Mouse (Mus musculus) kidney, postnatal 25 days (tissue): ENCODE data around the gene Mrpl54.

Source experiments
- DNase-seq, 2 experiments: peaks; one replicate each; pipeline ENCODE4 v3.0.0; 2021; ENCODE audit warnings: mixed read lengths in 2 of 2

Mrpl54 gene

GRCm38 (mm10) chr10:81293334-81294030 is 26.7 kb upstream of the Mrpl54 start:
- DNase-seq, result no peak

DNA sequence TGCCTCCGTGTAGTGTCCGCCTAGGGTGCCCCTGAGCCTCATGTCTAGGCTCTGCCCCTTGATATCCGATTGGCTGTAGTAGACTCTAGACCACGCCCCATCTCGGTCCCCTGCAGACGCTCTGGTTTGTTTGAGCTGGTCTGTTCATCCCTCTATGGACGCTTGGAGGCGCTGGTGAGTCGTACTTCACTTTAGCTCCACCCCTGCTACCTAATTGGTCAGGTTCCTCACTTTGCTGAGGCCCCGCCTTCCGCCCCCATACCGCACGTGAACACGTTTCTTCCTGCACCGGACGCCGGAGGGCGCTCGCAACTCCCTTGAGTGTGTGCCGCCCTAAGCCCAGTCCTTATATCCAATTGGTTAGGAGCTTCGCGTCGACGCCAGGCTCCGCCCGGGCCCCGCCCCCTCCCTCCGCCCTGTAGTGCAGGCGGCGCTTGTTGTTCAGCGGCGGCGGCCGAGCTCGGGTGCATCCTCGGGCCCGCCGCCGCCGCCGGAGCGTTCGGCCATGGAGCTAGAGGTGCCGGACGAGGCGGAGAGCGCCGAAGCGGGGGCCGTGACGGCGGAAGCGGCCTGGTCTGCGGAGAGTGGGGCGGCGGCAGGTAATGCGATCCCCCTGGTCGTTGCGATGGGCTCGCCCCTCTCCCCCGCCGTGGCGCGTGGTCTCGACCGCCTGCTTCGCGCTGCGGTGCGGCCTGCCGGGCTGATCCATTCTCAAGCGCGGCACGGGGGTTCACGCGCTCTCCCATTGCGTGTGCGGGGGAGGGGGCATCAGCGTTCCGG is 26.0 kb upstream of the Mrpl54 start, which contains the start of gene Pip5k1c:
TSS of gene Pip5k1c (plus strand) at position 410 of the 780 bp plus-strand sequence.
- peak; percentile 99 to 100 for DNase-seq

DNA sequence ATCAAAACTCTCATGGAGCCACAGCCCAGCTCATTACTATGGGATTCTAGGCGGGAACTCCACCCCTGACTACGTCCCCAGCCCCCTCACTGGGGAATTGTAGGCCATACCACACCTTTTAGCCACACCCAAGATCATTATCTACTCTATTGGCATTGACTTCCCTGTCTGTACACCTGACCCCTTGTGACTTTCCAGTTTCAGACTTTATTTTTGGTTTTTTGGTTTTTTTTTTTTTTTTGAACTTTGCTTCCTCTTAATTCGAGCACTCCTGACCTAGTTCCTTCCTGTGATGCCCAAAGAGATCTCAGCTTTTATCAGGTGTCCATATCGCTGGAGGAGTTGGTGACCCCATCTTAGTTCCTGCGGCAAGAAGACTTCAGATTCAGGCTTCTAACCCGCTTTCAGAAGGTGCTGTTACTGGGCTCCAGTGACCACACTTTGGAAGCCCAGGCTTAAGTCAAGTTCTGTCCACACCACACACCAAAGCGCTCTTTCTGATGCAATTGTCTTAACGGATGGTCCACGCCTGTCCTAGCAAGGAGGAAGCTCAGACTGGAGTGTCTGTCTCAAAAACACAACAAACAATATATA is 24.9 kb upstream of the Mrpl54 start, which contains the start of gene Tjp3:
TSS of gene Tjp3 (minus strand) at position 71 of the 594 bp plus-strand sequence.
- peak in 1 of 2 experiments; percentile 45 for DNase-seq

- DNase-seq, result peak; percentile 48 to 85
Observed at GRCm38 (mm10) chr10:81290698-81291460, 24.1 kb upstream of the Mrpl54 start.

- peak in 1 of 2 experiments; percentile 65 for DNase-seq
Observed at GRCm38 (mm10) chr10:81289811-81290210, 23.1 kb upstream of the Mrpl54 start.

- peak; percentile 75 to 78 for DNase-seq
Observed at GRCm38 (mm10) chr10:81289278-81289677, 22.5 kb upstream of the Mrpl54 start.

DNA sequence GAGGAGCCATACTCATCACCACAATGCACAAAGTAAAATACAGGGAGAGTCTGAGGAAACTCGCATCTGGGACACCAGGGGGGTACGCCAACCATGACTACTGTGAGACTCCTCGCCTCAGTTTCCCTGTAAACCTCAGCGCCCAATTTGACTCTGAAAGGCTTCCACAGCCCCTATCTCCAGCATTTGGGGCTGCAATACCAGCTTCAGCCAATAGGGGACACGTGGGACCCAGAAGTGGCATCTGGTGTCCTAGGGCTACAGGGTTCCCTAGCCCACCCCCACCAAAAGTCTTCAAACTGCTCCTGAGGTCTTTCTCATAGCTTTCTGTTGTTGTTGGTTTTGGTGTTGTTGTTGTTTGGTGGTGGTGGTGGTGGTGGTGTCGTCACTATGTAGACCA is 21.9 kb upstream of the Mrpl54 start:
- DNase-seq, result peak in 1 of 2 experiments; percentile 67

DNA sequence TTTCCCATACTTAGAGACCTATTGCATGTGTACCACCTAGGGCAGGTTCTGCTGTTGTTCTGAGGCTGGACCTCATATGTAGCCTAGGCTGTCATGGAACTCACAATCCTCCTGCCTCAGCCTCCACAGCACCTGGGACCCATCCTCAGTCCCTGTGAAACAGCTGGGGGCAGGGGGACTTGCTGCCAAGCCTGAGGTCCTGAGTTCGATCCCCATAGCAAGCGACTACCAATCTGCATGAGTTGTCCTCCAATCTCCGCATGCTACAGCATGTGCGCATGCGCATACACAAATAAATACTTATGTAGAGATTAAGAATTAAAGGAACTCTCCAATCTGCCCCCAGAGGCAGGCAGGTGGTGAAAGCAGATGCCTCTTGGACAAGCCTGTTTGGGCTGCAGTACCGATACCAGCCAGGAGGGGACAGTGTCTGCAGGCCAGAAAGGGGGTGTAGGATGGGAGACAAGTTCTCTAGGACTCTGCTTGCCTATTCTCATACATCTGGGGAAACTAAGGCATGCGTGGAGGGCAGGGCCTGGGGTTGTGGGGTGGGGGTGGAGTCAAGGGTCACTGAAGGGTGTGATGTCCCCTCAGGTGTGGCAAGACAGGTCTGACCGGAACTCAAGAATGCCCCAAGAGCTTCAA is 20.9 kb upstream of the Mrpl54 start:
- DNase-seq, result peak in 1 of 2 experiments; percentile 66

DNA sequence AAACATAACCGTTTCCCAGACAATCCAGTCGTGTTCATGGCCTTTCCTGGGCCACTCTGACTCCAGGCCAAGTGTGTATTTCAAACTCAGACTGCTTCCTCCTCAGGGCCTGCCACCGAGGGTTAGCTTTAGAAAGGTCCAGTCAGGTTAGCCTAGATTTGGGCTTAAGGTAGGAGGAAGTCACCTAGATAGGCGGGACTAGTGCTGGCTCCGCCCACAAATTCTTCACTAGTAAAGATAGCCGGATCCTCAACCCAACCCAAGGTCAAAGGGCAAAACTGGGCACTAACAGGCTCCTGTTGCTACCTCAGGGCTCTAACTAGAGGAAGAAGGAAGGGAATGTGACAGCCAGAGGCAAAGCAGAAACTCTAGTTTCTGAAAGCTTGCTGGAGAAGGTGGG is 19.9 kb upstream of the Mrpl54 start:
- DNase-seq, result peak; percentile 79 to 82

- DNase-seq, result peak; percentile 93 to 95
Observed at GRCm38 (mm10) chr10:81285694-81286450, 19.1 kb upstream of the Mrpl54 start.

- DNase-seq, result peak; percentile 73 to 90
Observed at GRCm38 (mm10) chr10:81284719-81285118, 18.0 kb upstream of the Mrpl54 start.

DNA sequence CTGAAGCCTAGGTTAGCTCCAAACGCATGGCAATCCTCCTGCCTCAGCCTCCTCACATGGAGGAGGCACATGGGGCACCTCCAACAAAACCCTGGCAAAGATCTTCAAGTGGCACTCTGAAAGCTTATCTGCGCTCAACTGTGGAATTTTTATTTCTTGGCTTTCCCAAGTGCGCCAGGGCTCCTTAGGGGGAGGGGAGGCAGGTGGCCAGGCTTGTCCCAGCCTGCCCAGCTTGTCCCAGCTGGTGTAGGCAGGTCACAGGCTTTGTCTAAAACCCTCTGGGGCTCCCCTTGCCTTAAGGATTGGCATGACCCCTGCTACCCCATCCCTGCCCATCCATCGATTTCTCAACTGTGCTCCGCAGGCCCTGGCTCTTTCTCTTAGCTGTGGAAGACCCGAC is 17.5 kb upstream of the Mrpl54 start:
- DNase-seq, result peak in 1 of 2 experiments; percentile 75

GRCm38 (mm10) chr10:81279496-81279895 is 12.8 kb upstream of the Mrpl54 start:
- no peak for DNase-seq

DNA sequence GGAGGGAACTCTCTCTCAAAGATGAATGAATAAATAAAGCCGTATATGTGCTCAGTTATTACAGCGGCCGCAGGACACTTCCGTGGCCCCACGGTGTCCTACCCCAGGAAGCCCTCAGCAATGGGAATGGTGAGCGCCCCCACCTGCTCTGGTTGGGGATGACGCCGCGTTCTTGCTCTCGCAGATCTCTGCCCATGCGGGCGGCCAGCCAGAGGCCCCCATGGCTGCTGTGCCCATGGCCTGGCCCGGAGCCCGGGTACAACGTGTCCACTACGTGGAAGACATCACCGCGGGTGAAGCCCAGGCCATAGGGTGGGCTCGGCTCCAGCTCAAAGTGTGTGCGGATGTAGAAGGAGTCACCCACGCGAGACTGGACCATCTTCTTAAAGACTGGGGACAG is 10.9 kb upstream of the Mrpl54 start:
- DNase-seq, result no peak

- DNase-seq, result no peak
Observed at GRCm38 (mm10) chr10:81273842-81274241, 7.1 kb upstream of the Mrpl54 start.

- DNase-seq, result no peak
Observed at GRCm38 (mm10) chr10:81272356-81272755, 5.6 kb upstream of the Mrpl54 start.

DNA sequence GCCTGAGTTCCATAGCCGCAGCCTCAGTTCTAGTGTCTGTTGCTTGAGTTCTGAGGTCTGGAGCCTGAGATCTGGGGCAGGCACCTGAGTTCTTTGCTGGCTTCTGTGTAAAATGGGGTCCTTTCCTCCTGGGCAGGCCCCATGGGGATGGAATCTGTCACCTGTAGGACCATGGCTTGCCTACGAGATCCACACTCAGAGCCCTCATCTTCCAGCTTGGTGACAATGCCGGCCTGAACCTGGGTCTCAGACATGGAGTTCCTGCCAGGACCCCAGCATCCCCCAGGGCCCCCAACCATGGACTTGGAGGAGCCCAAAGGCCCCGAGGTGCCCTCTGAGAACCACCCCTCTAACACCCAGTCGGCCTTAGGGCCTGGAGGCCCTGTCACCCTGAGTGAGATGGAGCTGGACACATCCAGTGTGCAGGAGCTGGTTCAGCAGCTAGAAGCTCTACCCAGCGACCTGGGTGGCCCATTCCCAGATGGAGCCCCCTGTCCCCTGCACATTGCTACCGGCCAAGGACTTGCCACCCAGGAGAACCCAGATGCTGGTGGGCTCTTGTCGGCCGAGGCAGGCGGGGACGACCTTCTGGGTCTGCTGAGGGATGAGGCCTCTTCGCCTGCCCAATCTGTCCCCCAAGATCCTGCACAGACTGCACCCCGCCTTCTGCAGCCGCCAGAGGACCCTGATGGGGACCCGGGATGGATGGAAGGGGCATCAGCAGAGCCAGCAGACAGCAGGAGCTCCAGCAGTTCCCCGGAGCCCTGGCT is 2.1 kb upstream of the Mrpl54 start:
- no peak for DNase-seq

- peak; percentile 91 to 95 for DNase-seq
Observed at GRCm38 (mm10) chr10:81268056-81268455, 1.3 kb upstream of the Mrpl54 start.

DNA sequence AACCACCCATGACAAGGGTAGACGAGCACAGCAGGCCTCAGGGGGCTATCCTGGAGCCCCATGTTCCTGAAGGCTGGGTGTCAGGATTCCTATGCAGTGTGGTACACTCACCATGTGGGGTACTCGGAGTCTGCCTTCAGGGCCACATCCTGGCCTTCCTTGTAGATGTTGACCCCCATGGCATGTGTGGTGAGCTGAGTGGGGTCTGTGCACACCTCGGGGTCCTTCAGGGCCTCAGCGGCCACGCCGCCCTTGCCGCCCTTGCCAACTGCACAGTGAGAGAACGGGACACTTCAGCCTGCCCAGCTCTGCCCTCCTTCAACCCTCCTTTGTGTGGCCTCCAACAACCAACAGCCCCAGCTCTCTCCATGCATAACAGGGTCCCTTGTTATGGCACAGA is 1.2 kb downstream of the Mrpl54 start:
- DNase-seq, result no peak

- no peak for DNase-seq
Observed at GRCm38 (mm10) chr10:81261025-81261424, 5.7 kb downstream of the Mrpl54 start.
